Mouse (Mus musculus): ENCODE data around the gene Ppdpf.
"Not testable (repeated sequence)": the region's sequence is repeated elsewhere in the genome, so short reads cannot be mapped to it uniquely, and the experiment has no call there.

The Ppdpf gene

GRCm38 (mm10) chr2:181158471-181158870 is 28.6 kb upstream of the Ppdpf start:
- in situ Hi-C loops (cut with MboI; ENCODE audit: low sequenced_read_pairs) = no loop called here

DNA sequence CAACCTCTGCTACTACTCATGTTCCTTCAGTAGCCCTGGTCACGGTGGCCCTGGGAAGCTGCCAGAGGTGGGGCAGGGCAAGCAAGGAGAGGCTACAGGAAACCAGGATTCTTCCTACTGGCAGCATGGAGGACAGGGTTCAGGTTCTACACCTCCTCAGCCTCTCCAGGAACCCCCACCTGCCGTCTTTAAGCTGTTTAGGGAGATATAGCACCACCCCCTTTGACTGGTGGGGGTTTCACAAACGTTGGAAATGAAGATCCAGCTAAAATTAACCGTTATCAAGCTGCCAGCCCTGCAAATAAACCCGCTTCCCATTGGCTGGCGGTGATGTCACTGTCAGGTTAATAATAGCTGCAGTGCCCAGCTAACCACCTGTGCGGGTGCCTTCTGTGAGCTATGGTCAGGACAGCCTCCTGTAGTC is 27.9 kb upstream of the Ppdpf start:
- in situ Hi-C loops (cut with MboI; ENCODE audit: low sequenced_read_pairs) = no loop called here

GRCm38 (mm10) chr2:181159771-181160170 is 27.3 kb upstream of the Ppdpf start:
- in situ Hi-C loops (cut with MboI; ENCODE audit: low sequenced_read_pairs) = no loop called here

- in situ Hi-C loops (cut with MboI; ENCODE audit: low sequenced_read_pairs) = no loop called here
Measured at GRCm38 (mm10) chr2:181160821-181161220, 26.2 kb upstream of the Ppdpf start.

DNA sequence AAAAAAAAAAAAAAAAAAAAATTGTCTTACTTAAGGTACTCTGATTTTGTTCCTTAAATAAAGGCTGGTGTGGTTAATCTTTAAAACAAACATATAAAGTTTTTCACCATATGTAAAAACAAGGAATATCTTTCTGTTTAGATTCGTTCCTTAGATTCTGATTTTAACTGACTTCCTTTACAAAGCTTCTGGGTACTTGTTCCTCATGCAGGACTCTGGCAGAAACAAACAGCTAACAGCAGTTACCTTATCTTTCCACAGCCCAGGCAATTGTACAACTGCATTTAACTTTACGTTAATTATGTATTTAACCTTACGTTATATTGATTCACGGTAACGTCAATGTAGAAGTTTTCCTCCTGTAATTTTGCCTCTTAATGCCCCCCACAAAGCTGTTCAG is 20.6 kb upstream of the Ppdpf start:
- in situ Hi-C loops (cut with MboI; ENCODE audit: low sequenced_read_pairs) = no loop called here

- in situ Hi-C loops (cut with MboI; ENCODE audit: low sequenced_read_pairs) = no loop called here
Measured at GRCm38 (mm10) chr2:181174646-181175045, 12.4 kb upstream of the Ppdpf start.

- in situ Hi-C loops (cut with MboI; ENCODE audit: low sequenced_read_pairs) = no loop called here
Measured at GRCm38 (mm10) chr2:181178015-181178414, 9.0 kb upstream of the Ppdpf start.

GRCm38 (mm10) chr2:181178471-181178870 is 8.6 kb upstream of the Ppdpf start:
- in situ Hi-C loops (cut with MboI; ENCODE audit: low sequenced_read_pairs) = no loop called here

DNA sequence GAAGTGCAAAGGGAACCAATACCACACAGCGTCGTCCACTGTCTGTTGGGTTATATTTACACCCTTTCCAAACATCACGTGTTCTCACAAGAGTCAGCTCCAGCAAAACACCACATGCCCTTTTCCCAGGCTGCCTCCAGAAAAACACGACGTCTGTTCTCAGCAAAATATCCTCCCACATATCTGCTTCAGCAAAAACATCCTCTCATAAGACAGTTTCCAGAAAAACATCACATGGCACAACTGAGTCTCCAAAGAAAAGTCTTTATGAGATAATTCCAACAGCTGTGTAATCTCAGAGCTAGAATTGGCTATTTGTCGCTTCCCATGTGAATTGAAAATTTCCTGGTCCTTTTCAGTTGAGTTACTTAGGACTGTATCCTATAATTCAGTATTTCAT is 6.1 kb upstream of the Ppdpf start:
- in situ Hi-C loops (cut with MboI; ENCODE audit: low sequenced_read_pairs) = loop anchor here (10.0 kb wide), 1 partner anchor 154 kb away; no protein-coding TSS in a partner anchor

DNA sequence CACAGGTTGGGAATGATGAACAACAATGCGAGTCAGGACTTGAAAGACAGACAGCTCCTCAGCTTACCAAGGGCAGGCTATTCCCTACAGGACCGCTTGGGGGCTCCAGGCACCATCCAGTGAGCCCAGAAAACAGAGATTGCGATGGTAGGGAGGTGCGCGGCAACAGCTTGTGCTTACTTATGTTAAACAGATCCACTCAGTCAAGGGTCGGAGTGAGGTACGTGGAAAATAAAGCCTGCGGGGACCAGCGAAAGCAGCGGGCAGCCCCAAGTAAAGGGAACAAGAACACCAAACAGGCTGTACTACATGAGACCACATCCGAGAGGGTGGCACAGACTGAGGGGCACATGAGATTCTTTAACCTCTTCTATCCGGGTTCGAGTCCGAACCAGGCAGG is 412 bp upstream of the Ppdpf start:
- in situ Hi-C loops (cut with MboI; ENCODE audit: low sequenced_read_pairs) = loop anchor here (10.0 kb wide), 1 partner anchor 148 kb away; no protein-coding TSS in a partner anchor

GRCm38 (mm10) chr2:181188681-181189080 is 1.6 kb downstream of the Ppdpf start:
- in situ Hi-C loops (cut with MboI; ENCODE audit: low sequenced_read_pairs) = loop anchor here (10.0 kb wide), 1 partner anchor 146 kb away; no protein-coding TSS in a partner anchor

- in situ Hi-C loops (cut with MboI; ENCODE audit: low sequenced_read_pairs) = loop anchor here (10.0 kb wide), 1 partner anchor 145 kb away; no protein-coding TSS in a partner anchor
Measured at GRCm38 (mm10) chr2:181189321-181189720, 2.3 kb downstream of the Ppdpf start.

DNA sequence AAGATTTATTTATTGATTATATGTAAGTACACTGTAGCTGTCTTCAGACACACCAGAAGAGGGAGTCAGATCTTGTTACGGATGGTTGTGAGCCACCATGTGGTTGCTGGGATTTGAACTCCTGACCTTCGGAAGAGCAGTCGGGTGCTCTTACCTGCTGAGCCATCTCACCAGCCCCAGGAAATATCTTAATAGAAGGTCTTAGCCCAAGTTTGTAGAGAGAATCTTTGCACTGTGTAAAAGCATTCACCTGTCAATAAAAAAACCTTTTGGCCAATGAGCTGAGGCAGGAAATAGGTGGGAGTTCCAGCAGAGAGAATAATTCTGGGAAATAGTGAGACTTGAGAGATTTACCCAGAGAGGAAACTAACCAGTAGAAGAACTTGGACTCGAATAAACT is 4.3 kb downstream of the Ppdpf start:
- in situ Hi-C loops (cut with MboI; ENCODE audit: low sequenced_read_pairs) = not testable (repeated sequence)

- in situ Hi-C loops (cut with MboI; ENCODE audit: low sequenced_read_pairs) = no loop called here
Measured at GRCm38 (mm10) chr2:181191936-181192335, 4.9 kb downstream of the Ppdpf start.

- in situ Hi-C loops (cut with MboI; ENCODE audit: low sequenced_read_pairs) = no loop called here
Measured at GRCm38 (mm10) chr2:181193044-181193443, 6.0 kb downstream of the Ppdpf start.

DNA sequence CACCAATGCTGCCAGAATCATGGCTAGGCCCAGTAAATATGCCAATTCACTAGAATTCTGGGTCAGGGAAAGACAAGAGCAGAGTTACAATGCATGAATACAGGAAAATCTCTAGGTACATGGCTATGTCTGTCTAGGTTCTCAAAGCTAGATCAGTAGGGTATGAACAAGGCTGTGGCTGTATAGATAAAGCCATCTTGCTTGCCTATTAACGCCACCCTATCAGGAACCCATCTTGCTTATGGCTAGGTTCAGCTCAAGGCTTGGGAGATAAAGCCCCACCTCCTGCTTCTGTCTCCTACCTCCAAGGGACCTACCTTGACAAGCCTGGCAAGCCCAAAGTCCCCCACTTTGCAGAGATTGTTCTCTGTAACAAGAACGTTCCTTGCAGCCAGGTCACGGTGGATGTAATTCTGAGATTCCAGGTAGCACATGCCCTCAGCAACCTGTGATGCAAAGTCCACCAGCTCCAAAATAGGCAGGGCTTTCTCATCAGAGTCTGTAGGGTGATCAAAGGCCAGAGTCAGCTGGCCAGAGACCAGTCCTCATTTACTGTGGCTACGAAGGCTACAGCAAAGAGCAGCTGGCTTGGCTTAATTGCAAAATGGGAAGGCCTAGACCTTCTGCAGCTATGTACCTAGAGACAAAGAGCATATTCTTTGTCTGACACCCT is 9.7 kb downstream of the Ppdpf start:
- in situ Hi-C loops (cut with MboI; ENCODE audit: low sequenced_read_pairs) = no loop called here

DNA sequence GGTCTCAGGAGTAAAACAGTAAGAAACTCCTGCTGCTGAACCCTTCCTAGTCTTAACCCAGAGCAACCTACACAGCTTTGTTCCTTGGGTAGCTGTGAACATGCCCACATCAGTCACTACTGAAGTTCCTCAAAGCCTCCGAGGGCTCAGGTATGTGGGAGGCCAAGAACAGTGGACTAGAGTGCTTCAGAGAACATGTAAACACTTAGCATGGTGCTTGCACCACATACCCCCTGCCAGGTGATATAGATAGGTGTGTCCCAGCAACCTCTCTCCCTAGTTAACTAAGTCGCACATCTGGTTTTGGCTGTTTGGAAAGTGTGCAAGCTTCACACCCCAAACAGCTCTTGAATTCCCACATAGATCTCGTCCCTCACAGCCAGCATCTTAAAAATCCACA is 14.6 kb downstream of the Ppdpf start:
- in situ Hi-C loops (cut with MboI; ENCODE audit: low sequenced_read_pairs) = no loop called here

DNA sequence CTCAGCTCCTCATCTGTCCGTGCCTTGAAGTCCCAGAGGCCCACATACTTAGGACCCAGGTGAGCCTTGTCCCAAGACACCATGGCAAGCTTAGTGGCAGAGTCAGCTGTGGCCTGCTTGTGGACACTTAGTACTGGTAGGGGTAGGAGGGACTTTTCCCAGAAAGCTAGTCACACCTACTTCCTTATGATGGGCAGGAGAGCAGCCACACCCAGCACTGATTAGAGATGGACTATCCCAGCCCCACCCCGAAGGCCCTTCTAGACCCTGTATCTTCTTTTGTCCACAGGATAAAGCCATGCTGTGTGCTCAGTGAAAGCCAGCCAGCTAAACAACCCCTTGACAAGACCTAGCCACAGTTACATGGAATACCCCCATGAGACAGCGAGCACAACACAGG is 15.4 kb downstream of the Ppdpf start, which contains the start of gene Ptk6:
TSS of gene Ptk6 (minus strand) at position 368 of the 400 bp plus-strand sequence.
- in situ Hi-C loops (cut with MboI; ENCODE audit: low sequenced_read_pairs) = no loop called here

DNA sequence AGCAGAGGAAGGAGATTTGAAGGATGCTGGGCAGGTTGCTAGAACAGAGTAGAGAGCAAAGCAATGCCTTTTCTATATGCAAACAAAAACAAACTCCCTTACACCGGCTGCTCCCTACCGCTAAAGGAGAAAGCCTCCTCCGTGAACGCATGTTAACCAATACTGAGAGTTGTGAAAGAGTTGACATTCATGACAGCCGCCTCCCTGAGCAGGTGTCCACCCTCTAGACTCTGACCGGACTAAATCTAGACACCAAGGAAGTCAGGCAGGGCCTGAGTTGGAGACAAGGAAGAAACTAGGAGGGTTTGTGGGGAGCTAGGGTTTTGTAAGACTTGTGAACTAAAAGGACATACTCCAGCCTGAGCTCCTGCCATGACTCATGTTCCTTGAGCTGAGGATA is 15.8 kb downstream of the Ppdpf start:
- in situ Hi-C loops (cut with MboI; ENCODE audit: low sequenced_read_pairs) = no loop called here

DNA sequence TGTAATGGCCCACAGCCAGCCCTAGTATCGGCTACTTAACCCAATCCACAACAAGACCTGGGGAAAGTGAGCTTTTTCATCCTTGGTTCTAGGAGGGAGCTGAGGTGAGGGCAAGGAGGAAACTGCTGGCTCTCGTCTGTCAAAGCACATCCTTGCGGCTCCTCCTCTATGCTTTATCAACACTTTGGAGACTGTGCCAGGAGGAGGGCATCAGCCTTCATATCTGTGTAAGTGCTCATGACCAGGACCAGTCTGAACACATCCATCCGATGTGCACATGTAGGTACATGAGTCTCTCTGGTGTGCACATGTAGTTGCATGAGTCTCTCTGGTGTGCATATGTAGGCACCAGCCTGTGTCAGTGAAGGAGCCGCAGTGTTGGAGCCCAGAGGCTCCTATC is 18.6 kb downstream of the Ppdpf start:
- in situ Hi-C loops (cut with MboI; ENCODE audit: low sequenced_read_pairs) = no loop called here

DNA sequence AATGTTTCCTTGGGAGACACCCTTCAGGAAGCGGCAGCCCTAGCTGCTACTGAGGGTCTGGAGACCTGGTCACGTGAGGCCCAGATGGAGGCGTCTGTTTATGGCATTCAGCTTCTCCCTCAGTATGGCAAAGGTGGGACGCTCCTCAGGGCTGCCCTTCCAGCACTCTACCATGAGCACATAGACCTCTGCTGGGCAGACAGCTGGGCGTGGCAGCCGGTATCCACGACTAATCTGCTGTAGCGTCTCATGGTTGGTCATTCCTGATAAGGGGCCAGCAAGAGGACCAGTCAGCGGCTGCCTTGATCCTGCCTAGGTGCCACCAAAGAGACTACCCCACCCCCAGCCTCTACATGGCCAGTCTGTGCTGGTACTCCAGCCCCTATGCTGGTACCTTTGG is 19.1 kb downstream of the Ppdpf start:
- in situ Hi-C loops (cut with MboI; ENCODE audit: low sequenced_read_pairs) = no loop called here

- in situ Hi-C loops (cut with MboI; ENCODE audit: low sequenced_read_pairs) = no loop called here
Measured at GRCm38 (mm10) chr2:181212389-181213020, 25.5 kb downstream of the Ppdpf start.
